Mouse (Mus musculus): Measurements from ENCODE around the gene Prrx2. TPM values are rescaled to one million over a fixed set of nuclear protein-coding genes. Genes with fewer than 3 reads are reported as not detected.

The Prrx2 gene
- total RNA-seq, 2 experiments from 2014 or later: 0.92 to 1.5 TPM

DNA sequence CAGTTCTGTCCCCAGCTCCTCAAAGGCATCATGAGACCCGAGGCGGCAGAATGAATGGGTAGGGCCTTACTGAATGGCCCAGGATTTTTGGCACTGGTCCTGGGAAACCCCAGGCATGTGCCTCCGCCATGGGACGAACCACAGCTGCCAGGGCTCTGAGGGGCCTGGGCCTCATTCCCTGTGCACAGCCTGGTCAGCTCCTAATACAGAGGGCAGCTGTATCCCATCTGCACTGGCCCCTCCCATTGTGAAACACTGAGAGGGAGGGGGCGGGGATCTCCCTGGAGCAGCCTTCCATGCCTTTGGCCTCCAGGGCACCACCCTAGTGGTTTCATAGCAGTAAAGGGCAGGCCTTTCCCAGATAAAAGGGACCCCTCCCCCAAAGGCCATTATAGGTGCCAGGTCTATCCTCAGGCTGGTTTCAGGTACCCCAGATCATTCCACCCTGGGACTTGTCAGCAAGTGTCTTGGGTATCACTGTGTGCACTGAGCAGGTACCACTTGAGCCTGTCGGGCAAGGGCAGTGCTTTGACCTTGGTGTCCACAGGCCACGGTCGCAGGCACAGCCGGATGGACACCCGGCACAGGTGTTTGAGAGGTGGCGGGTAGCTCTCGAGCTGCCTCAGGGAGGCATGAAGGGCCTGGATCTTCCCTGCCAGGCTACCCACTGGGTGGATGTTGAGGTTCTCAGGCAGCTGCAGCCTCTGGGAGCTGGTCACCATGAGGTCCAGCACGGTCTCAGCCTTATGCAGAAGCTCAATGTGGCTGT, 11.2 kb upstream of the Prrx2 start:
- peak; percentile 36 to 60 for DNase-seq

DNA sequence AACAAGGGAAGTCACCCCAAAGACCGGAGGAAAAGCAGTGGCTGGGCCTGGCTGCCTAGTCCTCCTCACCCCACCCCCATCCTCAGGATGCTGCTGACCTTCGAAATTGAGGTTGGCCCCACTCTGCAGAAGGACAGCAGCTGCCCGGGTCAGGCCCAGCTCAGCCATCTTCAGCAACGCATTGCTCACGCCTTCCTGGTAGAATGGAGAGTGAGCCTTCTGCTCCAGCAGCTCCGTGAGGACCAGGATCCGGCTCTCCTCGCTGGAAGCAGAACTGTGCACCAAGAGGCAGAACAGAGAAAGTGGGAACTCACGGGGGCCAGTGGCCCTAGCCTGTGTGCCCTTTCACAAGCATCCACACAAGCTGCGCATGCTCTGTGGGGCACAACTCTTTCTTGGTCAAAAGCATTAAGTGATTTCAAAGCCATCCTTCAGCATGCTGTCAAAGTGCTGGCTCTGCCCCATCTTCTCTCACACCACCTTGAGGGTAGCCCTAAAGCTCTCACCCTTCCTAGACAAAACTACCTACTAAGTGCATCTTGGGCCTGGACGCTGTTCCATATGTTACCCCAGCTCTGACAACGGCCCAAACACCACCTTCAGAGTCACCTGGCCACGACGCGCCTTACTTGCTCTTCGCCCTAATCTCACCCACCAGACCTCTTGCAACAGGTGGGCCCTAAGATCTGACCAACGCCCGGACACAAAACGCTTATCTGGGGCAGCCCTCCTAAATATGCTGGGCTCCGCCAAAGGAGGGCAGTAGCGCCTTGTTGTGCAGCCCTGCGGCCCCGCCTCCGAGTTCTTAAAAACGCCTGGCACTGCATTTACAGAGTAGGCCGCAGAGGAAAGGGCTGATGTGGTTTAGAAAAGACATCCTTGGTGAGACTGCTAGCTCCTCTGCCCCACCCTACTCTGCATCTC, 7.7 kb upstream of the Prrx2 start:
- DNase-seq: peak in 1 of 2 experiments; percentile 31

DNA sequence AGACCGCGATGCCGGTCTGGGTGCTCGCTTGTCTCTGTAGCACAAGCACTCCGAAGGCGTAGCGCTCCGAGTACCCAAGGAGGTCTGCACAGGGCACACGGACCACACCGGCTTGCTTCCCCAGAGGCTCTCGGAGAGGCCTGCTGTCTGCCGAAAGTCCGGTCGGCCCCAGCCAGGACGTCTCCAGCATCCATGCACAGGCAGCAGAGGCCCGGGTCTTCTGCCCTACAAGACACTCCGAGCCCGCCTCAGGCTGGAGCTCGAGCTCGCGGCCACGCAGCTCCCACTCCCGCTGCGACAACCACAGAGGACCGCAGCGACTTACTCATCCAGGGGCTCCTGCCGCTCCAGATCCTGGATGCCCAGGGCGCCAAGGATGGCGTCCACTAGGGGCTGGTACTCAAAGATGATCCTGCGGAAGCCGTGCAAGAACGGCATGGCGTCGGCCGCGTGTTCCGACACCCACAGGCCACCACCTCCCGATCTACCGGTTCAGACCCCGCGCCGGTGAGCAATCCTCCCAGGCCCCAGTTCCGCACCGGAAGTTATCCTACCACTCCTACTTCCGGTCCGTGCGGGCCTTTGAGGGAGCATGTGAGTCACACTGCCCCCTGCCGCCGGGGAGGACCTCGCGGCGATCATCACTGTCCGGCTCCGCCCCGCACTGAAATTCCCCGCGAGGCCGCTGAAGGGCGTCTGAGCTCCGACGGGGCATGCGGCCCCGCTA, 6.9 kb upstream of the Prrx2 start:
- peak; percentile 93 to 99 for DNase-seq

GRCm38 (mm10) chr2:30829315-30829714, 5.5 kb upstream of the Prrx2 start:
- no peak for DNase-seq

- DNase-seq: no peak
Observed at GRCm38 (mm10) chr2:30830283-30830795, 4.4 kb upstream of the Prrx2 start, which contains the start of gene Asb6. Gene Asb6, minus strand, starts transcription at chr2:30830333.

DNA sequence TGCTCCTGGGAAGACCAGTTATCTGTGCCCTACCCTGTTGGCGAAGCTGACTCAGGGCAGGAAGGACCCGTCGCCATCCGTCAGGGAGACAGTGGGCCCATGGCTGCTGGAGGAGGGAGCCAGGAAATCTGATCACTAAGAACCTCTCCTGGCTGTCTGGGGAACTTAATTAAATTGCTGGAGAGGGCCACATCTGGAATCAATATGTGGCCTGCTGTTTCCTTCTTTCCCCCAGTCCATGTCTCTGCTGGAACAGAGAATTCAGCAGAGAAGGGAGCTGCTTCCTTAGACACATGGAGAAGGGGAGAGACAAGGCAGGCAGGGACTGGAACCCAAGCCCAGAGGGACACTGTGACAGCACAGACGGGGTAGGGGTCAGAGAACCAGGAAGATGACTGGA, 1.1 kb upstream of the Prrx2 start:
- DNase-seq: no peak

DNA sequence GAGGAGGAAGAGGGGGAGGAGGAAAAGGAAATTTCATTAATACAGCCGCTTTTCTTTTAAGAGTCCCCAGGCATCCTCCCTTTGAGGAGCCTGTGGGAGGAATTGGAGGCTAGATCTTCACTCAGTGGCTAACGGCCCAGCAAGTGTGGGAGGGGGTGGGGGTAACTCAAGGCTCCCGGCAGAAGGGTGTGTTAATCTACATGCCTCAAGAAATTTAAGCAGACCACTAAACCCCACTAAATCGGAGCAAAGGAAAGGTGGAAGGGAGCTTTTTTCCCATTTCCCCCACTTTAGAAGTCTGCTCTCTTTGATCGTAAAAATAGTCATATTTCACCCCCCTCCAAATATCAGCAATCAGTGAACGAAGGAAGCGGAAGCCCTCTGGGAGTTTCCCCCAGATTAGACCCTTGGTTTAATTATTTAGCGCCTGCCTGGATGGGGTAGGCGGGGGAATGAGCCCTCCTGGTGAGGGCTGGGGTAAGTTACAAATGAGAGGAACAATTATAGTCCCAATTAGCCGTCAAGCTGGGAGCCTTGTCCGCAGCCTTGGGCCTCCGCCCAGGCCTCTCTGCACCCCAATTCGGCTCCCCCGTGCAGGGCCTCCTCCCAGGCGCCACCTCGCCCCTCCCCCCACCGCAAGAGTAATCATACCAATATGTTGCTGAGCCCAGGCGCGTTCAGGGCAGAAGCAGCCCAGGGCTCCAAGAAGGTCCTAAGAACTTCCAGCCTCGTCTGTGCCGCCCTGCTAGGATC, 1.6 kb downstream of the Prrx2 start:
- no peak for DNase-seq

GRCm38 (mm10) chr2:30842615-30843014, 7.8 kb downstream of the Prrx2 start:
- no peak for DNase-seq

GRCm38 (mm10) chr2:30845152-30846070, 10.6 kb downstream of the Prrx2 start:
- DNase-seq: no peak

- DNase-seq: no peak
Observed at GRCm38 (mm10) chr2:30846236-30846635, 11.5 kb downstream of the Prrx2 start.

GRCm38 (mm10) chr2:30846723-30847122, 12.0 kb downstream of the Prrx2 start:
- DNase-seq: no peak

DNA sequence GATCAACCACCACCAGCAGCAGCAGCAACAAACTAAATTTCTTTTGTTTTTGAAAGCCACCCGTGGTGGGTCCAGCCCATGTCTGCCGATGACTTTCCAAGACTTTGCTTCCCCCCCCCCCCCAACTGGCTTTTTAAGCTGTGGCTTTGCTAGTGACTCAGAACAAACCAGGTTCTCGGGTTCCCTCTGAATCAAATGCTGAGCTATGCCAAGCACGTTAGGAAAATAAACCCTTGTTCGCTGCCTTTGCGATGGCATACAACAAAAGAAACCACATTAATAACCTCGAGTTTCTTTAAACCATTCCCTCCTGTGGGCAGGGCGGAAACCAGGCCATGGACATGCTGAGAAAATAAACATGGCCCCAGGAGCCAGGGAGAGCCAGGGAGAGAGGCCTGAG, 13.4 kb downstream of the Prrx2 start:
- DNase-seq: no peak

DNA sequence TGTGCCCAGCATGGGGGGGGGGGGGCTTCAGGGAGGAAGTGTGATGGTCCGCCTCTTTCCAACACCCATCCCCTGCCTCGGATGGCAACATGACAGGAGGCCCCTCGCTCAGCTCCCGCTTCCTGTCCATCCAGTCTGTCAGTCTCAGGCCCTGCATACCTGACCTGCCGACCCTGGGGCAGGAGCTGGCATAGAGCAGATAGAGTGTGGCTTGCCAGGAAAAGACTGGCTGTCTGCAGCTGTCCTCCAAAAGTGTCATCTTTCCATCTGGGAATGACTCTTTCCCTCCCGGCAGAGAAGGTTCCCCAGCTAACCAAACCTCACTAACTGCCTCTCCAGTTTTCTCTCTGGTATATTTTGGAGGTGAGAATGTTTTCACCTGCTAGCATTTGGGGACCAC, 15.8 kb downstream of the Prrx2 start:
- no peak for DNase-seq

- DNase-seq: no peak
Observed at GRCm38 (mm10) chr2:30852771-30853313, 18.1 kb downstream of the Prrx2 start.

DNA sequence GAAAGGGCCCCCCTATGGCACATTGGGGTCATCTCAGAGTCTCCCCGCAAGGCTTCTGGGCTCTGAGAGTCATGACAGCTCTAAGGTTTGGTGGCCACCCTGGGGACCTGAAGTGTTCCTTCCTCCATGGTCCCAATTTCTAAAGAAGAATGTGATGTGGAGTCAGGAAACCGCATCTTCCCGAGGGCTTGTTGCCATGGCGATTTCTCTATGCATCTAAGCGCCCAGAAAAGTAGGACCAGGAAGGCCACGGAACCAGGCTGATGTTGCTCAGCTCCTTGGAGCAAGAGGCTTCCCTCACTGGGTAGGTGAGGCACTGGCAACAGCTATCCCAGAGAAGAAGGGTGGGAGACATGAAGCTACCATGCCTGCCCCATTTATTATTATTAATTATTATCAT, 22.3 kb downstream of the Prrx2 start:
- no peak for DNase-seq

DNA sequence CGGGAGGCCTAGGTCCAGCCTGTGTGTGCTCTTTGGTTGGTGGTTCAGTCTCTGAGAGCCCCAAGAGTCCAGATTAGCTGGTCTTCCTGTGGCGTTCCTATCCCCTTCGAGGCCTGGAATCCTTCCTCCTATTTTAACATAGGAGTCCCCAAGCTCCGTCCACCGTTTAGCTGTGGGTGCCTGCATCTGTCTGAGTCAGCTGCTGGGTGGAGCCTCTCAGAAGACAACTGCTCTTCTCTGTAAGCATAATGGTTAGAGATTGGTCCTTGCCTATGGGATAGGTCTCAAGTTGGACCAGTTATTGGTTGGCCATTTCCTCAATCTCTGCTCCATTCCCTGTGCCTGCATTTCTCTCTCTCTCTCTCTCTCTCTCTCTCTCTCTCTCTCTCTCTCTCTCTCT, 25.0 kb downstream of the Prrx2 start:
- no peak for DNase-seq

- DNase-seq: no peak
Observed at GRCm38 (mm10) chr2:30862081-30862480, 27.3 kb downstream of the Prrx2 start.

DNA sequence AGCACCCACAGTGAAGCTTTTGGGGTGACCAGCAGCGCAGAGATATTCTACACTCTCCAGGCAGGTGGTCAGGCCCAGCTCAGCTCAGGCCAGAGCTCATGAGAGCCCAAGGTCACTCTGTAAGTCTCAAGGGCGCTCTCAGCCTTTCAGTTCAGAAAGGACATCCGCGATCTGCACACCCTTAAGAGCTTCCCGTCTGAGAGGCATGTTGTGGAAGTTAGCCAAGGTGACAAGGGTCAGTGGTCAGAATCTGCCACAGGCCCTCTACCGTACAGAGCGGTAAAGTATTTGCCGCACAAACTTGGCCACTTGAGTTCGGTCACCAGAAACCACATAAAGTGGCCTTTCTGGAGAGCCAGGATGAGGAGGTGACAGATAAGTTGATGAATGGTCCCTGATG, 28.8 kb downstream of the Prrx2 start:
- DNase-seq: no peak

GRCm38 (mm10) chr2:30864968-30865381, 30.2 kb downstream of the Prrx2 start:
- DNase-seq: peak; percentile 35 to 52

GRCm38 (mm10) chr2:30865426-30865825, 30.7 kb downstream of the Prrx2 start:
- DNase-seq: no peak

Measured in heart, adult 18-20 months (tissue).